Mouse (Mus musculus): ENCODE results near the gene Ifna6. TPM values are rescaled to one million over a fixed set of nuclear protein-coding genes. Genes with fewer than 3 reads are reported as not detected.
"Not testable (repeated sequence)": the region's sequence is repeated elsewhere in the genome, so short reads cannot be mapped to it uniquely, and the experiment has no call there.

The Ifna6 gene
- not detected in 2 replicates for polyA plus RNA-seq (2011; ENCODE audit: insufficient read length, low read depth, missing spikeins)

DNA sequence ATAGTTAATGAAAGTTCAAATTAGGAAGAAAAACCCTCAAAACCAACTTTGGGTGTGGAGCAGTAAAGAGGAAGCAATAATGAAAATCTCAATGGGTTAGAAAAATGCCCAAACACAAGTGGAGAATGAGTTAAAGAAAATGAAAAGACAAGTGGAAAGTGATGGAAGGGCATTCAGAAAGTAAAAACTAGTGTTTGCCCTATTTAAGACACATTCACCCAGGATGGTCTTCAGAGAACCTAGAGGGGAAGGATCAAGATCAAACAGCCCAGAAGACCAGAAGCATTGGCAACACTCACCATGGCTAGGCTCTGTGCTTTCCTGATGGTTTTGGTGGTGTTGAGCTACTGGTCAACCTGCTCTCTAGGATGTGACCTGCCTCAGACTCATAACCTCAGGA lies at the start of gene Ifna6:
Gene Ifna6, plus strand, starts transcription at position 301 of the 400 bp plus-strand sequence.
- not testable (repeated sequence) for H3K4me3 ChIP-seq (ENCODE audit: insufficient read depth, low read length); H3K27ac ChIP-seq (ENCODE audit: insufficient read depth, low read length); H3K4me1 ChIP-seq (ENCODE audit: control insufficient read depth, insufficient read depth, low read length)

DNA sequence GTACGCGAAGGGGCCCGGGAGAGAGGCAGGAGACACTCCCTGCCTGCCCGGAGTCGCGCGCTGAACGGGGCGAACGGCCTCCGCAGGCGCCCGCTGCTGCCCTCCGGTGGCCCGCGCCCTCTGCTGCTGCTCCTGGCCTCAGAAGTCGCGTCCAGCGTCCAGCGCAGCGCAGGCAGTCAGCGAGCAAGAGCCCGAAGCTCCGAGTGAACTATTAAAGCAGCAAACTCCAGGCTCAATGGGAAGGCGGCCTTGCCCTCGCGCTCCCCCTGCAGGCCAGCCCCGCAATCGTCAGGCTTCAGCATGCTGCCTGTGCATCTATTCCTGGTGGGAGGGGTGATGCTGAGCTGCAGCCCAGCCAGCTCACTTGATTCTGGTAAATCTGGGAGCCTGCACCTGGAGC lies 47.7 kb upstream of the Ifna6 start, which contains the start of gene Gm13272:
Gene Gm13272, plus strand, starts transcription at position 301 of the 400 bp plus-strand sequence.
- H3K27ac ChIP-seq (ENCODE audit: insufficient read depth, low read length) = not testable (repeated sequence)

DNA sequence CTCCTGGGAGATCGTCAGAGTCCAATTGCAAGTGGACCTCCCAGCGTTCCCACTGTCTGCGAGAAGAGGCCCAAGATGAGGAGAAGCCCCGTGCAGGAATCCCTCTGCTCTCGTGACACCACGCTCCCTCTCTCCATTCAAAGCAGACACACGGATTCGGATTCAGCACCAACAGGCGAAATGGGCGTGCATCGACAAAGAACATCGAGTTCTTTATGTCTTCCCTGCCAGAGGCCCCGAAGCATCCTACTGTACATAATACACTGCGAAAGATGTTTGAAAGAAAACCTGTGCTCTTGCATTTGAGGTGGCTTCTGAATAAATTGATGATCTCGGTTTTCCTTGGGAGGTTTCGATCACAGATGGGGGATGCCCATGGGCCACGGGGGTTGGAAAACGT lies 46.9 kb upstream of the Ifna6 start:
- not testable (repeated sequence) for H3K4me3 ChIP-seq (ENCODE audit: insufficient read depth, low read length); H3K27ac ChIP-seq (ENCODE audit: insufficient read depth, low read length); H3K4me1 ChIP-seq (ENCODE audit: control insufficient read depth, insufficient read depth, low read length)

More for the DNA sequence above, 47.7 kb upstream of the Ifna6 start, which contains the start of gene Gm13272:
- H3K4me3 ChIP-seq (ENCODE audit: insufficient read depth, low read length); H3K4me1 ChIP-seq (ENCODE audit: control insufficient read depth, insufficient read depth, low read length): not testable (repeated sequence)

DNA sequence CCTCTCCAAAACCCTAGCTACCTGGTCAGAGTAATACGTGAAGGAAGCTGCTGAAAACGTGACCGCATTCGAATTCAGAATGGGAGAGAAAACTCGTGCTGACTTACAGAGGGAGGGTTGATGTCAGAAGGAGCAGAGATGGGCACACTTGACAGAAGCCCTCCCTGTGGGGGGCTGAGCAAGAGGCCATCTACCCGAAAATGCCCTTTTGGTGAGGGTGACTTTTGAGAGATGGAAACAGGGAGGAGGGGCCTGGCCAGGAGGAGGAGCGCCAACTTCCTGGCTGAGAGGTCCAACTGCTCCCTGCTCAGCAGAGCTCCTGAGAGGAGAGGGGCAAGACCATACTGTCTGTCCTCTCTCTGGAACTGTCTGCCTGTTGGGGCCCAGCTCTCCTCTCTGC lies 45.4 kb upstream of the Ifna6 start, which contains the start of gene Ifnz:
Gene Ifnz, plus strand, starts transcription at position 301 of the 400 bp plus-strand sequence.
- H3K4me1 ChIP-seq (ENCODE audit: control insufficient read depth, insufficient read depth, low read length) = not testable (repeated sequence)
- Histone ChIP-seq H3K27ac (ENCODE audit: insufficient read depth, low read length) (peak within 1 kb of the TSS; percentile 92), H3K4me3 (ENCODE audit: insufficient read depth, low read length) (peak within 1 kb of the TSS; percentile 35; the same call in 1 of the 2 replicates)

- H3K4me1 ChIP-seq (ENCODE audit: control insufficient read depth, insufficient read depth, low read length) = not testable (repeated sequence)
- Histone ChIP-seq H3K4me3 (ENCODE audit: insufficient read depth, low read length) (peak overlapping the region; percentile 35; the same call in 1 of the 2 replicates), H3K27ac (ENCODE audit: insufficient read depth, low read length) (peak overlapping the region; percentile 92)
Observed at GRCm38 (mm10) chr4:88782335-88782734, 44.9 kb upstream of the Ifna6 start.

DNA sequence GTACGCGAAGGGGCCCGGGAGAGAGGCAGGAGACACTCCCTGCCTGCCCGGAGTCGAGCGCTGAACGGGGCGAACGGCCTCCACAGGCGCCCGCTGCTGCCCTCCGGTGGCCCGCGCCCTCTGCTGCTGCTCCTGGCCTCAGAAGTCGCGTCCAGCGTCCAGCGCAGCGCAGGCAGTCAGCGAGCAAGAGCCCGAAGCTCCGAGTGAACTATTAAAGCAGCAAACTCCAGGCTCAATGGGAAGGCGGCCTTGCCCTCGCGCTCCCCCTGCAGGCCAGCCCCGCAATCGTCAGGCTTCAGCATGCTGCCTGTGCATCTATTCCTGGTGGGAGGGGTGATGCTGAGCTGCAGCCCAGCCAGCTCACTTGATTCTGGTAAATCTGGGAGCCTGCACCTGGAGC lies 41.8 kb upstream of the Ifna6 start, which contains the start of gene Gm13276:
Gene Gm13276, plus strand, starts transcription at position 301 of the 400 bp plus-strand sequence.
- not testable (repeated sequence) for H3K4me3 ChIP-seq (ENCODE audit: insufficient read depth, low read length); H3K4me1 ChIP-seq (ENCODE audit: control insufficient read depth, insufficient read depth, low read length)

GRCm38 (mm10) chr4:88788402-88788801 lies 38.8 kb upstream of the Ifna6 start, which contains the start of gene Gm13277:
Gene Gm13277 (plus strand): TSS chr4:88788632.
- H3K27ac ChIP-seq (ENCODE audit: insufficient read depth, low read length); H3K4me3 ChIP-seq (ENCODE audit: insufficient read depth, low read length); H3K4me1 ChIP-seq (ENCODE audit: control insufficient read depth, insufficient read depth, low read length): not testable (repeated sequence)
- TF ChIP-seq CTCF (IDR thresholded peaks at IDR 0.05; ENCODE audit: borderline replicate concordance, insufficient read depth, low read length) = peak; percentile 43; the same call in 1 of the 2 replicates

More for the DNA sequence above, 41.8 kb upstream of the Ifna6 start, which contains the start of gene Gm13276:
- H3K27ac ChIP-seq (ENCODE audit: insufficient read depth, low read length) = not testable (repeated sequence)

DNA sequence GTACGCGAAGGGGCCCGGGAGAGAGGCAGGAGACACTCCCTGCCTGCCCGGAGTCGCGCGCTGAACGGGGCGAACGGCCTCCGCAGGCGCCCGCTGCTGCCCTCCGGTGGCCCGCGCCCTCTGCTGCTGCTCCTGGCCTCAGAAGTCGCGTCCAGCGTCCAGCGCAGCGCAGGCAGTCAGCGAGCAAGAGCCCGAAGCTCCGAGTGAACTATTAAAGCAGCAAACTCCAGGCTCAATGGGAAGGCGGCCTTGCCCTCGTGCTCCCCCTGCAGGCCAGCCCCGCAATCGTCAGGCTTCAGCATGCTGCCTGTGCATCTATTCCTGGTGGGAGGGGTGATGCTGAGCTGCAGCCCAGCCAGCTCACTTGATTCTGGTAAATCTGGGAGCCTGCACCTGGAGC lies 36.0 kb upstream of the Ifna6 start, which contains the start of gene Gm13278:
Gene Gm13278, plus strand, starts transcription at position 301 of the 400 bp plus-strand sequence.
- H3K4me3 ChIP-seq (ENCODE audit: insufficient read depth, low read length); H3K4me1 ChIP-seq (ENCODE audit: control insufficient read depth, insufficient read depth, low read length); H3K27ac ChIP-seq (ENCODE audit: insufficient read depth, low read length): not testable (repeated sequence)

GRCm38 (mm10) chr4:88793936-88794675 lies 33.1 kb upstream of the Ifna6 start, which contains the start of gene Gm13275:
Gene Gm13275 (plus strand): TSS chr4:88794487.
- not testable (repeated sequence) for H3K4me3 ChIP-seq (ENCODE audit: insufficient read depth, low read length); H3K27ac ChIP-seq (ENCODE audit: insufficient read depth, low read length); H3K4me1 ChIP-seq (ENCODE audit: control insufficient read depth, insufficient read depth, low read length)

DNA sequence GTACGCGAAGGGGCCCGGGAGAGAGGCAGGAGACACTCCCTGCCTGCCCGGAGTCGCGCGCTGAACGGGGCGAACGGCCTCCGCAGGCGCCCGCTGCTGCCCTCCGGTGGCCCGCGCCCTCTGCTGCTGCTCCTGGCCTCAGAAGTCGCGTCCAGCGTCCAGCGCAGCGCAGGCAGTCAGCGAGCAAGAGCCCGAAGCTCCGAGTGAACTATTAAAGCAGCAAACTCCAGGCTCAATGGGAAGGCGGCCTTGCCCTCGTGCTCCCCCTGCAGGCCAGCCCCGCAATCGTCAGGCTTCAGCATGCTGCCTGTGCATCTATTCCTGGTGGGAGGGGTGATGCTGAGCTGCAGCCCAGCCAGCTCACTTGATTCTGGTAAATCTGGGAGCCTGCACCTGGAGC lies 30.1 kb upstream of the Ifna6 start, which contains the start of gene Gm13279:
Gene Gm13279, plus strand, starts transcription at position 301 of the 400 bp plus-strand sequence.
- not testable (repeated sequence) for H3K4me3 ChIP-seq (ENCODE audit: insufficient read depth, low read length); H3K27ac ChIP-seq (ENCODE audit: insufficient read depth, low read length); H3K4me1 ChIP-seq (ENCODE audit: control insufficient read depth, insufficient read depth, low read length)

DNA sequence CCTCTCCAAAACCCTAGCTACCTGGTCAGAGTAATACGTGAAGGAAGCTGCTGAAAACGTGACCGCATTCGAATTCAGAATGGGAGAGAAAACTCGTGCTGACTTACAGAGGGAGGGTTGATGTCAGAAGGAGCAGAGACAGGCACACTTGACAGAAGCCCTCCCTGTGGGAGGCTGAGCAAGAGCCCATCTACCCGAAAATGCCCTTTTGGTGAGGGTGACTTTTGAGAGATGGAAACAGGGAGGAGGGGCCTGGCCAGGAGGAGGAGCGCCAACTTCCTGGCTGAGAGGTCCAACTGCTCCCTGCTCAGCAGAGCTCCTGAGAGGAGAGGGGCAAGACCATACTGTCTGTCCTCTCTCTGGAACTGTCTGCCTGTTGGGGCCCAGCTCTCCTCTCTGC lies 27.9 kb upstream of the Ifna6 start, which contains the start of gene Gm13285:
Gene Gm13285, plus strand, starts transcription at position 301 of the 400 bp plus-strand sequence.
- not testable (repeated sequence) for H3K27ac ChIP-seq (ENCODE audit: insufficient read depth, low read length); H3K4me1 ChIP-seq (ENCODE audit: control insufficient read depth, insufficient read depth, low read length); H3K4me3 ChIP-seq (ENCODE audit: insufficient read depth, low read length)

- H3K27ac ChIP-seq (ENCODE audit: insufficient read depth, low read length); H3K4me1 ChIP-seq (ENCODE audit: control insufficient read depth, insufficient read depth, low read length); H3K4me3 ChIP-seq (ENCODE audit: insufficient read depth, low read length): not testable (repeated sequence)
Observed at GRCm38 (mm10) chr4:88802954-88803353, 24.3 kb upstream of the Ifna6 start, which contains the start of gene Gm13287. Gene Gm13287 (plus strand): TSS chr4:88803254.

DNA sequence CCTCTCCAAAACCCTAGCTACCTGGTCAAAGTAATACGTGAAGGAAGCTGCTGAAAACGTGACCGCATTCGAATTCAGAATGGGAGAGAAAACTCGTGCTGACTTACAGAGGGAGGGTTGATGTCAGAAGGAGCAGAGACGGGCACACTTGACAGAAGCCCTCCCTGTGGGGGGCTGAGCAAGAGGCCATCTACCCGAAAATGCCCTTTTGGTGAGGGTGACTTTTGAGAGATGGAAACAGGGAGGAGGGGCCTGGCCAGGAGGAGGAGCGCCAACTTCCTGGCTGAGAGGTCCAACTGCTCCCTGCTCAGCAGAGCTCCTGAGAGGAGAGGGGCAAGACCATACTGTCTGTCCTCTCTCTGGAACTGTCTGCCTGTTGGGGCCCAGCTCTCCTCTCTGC lies 22.0 kb upstream of the Ifna6 start, which contains the start of gene Gm13288:
Gene Gm13288, plus strand, starts transcription at position 301 of the 400 bp plus-strand sequence.
- not testable (repeated sequence) for H3K27ac ChIP-seq (ENCODE audit: insufficient read depth, low read length); H3K4me3 ChIP-seq (ENCODE audit: insufficient read depth, low read length); H3K4me1 ChIP-seq (ENCODE audit: control insufficient read depth, insufficient read depth, low read length)

- H3K27ac ChIP-seq (ENCODE audit: insufficient read depth, low read length); H3K4me3 ChIP-seq (ENCODE audit: insufficient read depth, low read length); H3K4me1 ChIP-seq (ENCODE audit: control insufficient read depth, insufficient read depth, low read length): not testable (repeated sequence)
Observed at GRCm38 (mm10) chr4:88805761-88806160, 21.5 kb upstream of the Ifna6 start.

Measured in embryonic fibroblast, embryonic 13.5 days (primary cell).